Mouse (Mus musculus) thymus, adult 2 months (tissue): ENCODE measurements at regions not wholly inside any gene's neighbourhood (a gene's known extent, or its start where the extent isn't known, plus 50 kb on each side); places are given as distances from the start of the nearest gene placed in this dataset.

ENCODE experiments used
- DNase-seq: peaks from one replicate; pipeline ENCODE4 v3.0.0; 2021
- H3K27ac ChIP-seq: fragments of 200-500 bp; 2 replicates; pipeline ENCODE4 v1.5.1; 2012; ENCODE audit warnings: low read length, control low read depth; ENCODE audit not compliant: control insufficient read depth, insufficient read depth
- H3K27me3 ChIP-seq: fragments of 200-500 bp; 2 replicates; pipeline ENCODE4 v1.6.1; 2012; ENCODE audit warnings: mild to moderate bottlenecking, low read length, moderate library complexity, mixed read lengths; ENCODE audit not compliant: control insufficient read depth, insufficient read depth
- H3K36me3 ChIP-seq: fragments of 200-500 bp; 2 replicates; pipeline ENCODE4 v1.6.1; 2012; ENCODE audit warnings: mild to moderate bottlenecking, low read length, moderate library complexity; ENCODE audit not compliant: control insufficient read depth, insufficient read depth
- H3K4me1 ChIP-seq: fragments of 200-500 bp; replicated peaks from 2 replicates; pipeline ENCODE4 v1.6.1; 2012; ENCODE audit warnings: low read length; ENCODE audit not compliant: control insufficient read depth, insufficient read depth
- H3K4me3 ChIP-seq: fragments of 200-500 bp; 2 replicates; pipeline ENCODE4 v1.5.1; 2012; ENCODE audit warnings: mild to moderate bottlenecking, low read length, control low read depth, moderate library complexity; ENCODE audit not compliant: control insufficient read depth, insufficient read depth
- CTCF ChIP-seq: fragments of 200-500 bp; IDR thresholded peaks from 2 replicates; pipeline ENCODE4 v1.5.1; 2012; ENCODE audit warnings: mild to moderate bottlenecking, control low read depth, low read length, moderate library complexity, borderline replicate concordance; ENCODE audit not compliant: control insufficient read depth, poor library complexity, insufficient read depth; ENCODE audit errors: extremely low read depth
- POLR2A ChIP-seq: fragments of 200-500 bp; IDR thresholded peaks from 2 replicates; pipeline ENCODE4 v1.6.1; 2012; ENCODE audit warnings: mild to moderate bottlenecking, low read length, control low read depth, moderate library complexity; ENCODE audit not compliant: control insufficient read depth, poor library complexity, insufficient read depth; ENCODE audit errors: extremely low read depth
- WGBS: fragments of 180-500 bp; shearing (Covaris S2); methylation state at CpG from one replicate; pipeline ENCODE4 v1.1.7; 2018; 5-methylcytosine and 5-hydroxymethylcytosine counted together

GRCm38 (mm10) chr10:9168725-9169124, 282.9 kb upstream of the Sash1 start:
- 94% methylated on average over 7 of the region's 7 CpGs for WGBS
- H3K27me3 ChIP-seq, result no peaks in the 10 kb centered on the region
- no peak overlapping the region for H3K27ac ChIP-seq
- no peaks in the 10 kb centered on the region for H3K4me1 ChIP-seq
- H3K4me3 ChIP-seq, result no peak overlapping the region
- TF ChIP-seq CTCF (no peak), POLR2A (no peak)
- H3K36me3 ChIP-seq, result no peaks in the 10 kb centered on the region
- DNase-seq, result no peak

DNA sequence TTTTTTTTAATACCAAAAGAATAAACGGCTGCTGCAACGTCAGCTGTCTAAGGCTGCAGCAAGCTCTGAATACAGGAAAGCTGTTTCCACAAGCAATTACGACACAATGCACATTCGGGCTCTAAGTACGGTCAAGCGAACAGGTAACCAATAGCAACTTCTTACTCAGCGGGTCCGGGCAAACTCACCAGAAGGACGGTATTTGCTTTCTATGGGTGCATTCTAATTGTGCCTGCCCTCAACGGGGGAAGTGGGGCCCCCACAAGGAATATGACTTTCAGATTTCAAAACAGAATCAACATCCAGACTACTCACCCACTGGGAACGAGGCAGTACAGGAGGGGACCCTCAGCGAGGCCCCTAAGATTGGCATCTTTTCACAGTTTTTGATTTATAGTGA, 280.1 kb upstream of the Sash1 start:
- H3K4me1 ChIP-seq, result no peaks in the 10 kb centered on the region
- no peaks in the 10 kb centered on the region for H3K27me3 ChIP-seq
- 89% methylated on average over 12 of the region's 12 CpGs for WGBS
- no peaks in the 10 kb centered on the region for H3K36me3 ChIP-seq
- H3K27ac ChIP-seq, result no peak overlapping the region
- no peak for DNase-seq
- no peak overlapping the region for H3K4me3 ChIP-seq
- TF ChIP-seq POLR2A, result no peak

- WGBS, result 90% methylated on average over 12 of the region's 12 CpGs
- Histone ChIP-seq H3K27me3 (no peaks in the 10 kb centered on the region), H3K27ac (no peak overlapping the region), H3K4me3 (no peak overlapping the region), H3K4me1 (no peaks in the 10 kb centered on the region), H3K36me3 (no peaks in the 10 kb centered on the region)
- no peak for DNase-seq
- no peak for TF ChIP-seq POLR2A
- no peak for TF ChIP-seq CTCF
Measured at GRCm38 (mm10) chr10:9165598-9165997, 279.7 kb upstream of the Sash1 start.

DNA sequence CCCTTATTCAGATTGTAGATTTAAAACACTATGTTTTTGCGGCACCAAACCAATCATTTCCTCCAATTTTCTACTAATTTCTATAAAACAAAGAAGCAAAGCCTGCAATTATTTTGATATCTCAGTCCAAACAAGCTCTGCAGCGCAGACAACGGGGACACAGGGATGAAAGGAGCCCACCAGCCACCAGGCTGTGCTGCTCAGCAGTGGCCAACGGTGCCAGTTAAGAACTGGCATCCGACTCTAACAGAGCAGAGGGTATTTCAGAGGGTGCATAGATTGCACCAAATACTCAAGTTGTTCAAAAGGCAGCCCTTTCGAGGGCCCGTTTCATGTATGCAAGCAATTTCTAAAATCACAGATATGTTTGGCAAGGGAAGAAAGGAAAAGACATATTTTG, 278.5 kb upstream of the Sash1 start:
- 89% methylated on average over 7 of the region's 7 CpGs for WGBS
- no peaks in the 10 kb centered on the region for H3K36me3 ChIP-seq
- H3K27ac ChIP-seq, result no peak overlapping the region
- no peaks in the 10 kb centered on the region for H3K27me3 ChIP-seq
- no peak overlapping the region for H3K4me3 ChIP-seq
- TF ChIP-seq POLR2A (no peak), CTCF (no peak)
- H3K4me1 ChIP-seq, result no peaks in the 10 kb centered on the region
- DNase-seq, result no peak

DNA sequence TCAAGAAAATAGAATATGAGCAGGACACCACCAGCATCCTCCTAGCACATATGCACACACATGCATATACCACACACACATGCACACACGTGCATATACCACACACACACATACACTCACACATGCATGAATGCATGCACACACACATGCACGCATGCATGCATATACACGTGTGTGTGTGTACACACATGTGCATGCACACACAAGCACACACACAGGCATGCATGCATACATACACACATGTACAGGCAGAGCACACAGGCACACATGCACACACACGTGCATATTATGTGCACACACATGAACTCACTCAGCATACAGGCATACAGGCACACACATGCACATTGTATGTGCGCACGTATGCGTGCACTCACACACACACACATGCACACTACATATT, 275.7 kb upstream of the Sash1 start:
- Histone ChIP-seq H3K27me3 (no peaks in the 10 kb centered on the region), H3K4me3 (no peak overlapping the region), H3K27ac (no peak overlapping the region), H3K4me1 (no peaks in the 10 kb centered on the region), H3K36me3 (no peaks in the 10 kb centered on the region)
- TF ChIP-seq CTCF (no peak), POLR2A (no peak)
- WGBS, result 96% methylated on average over 7 of the region's 7 CpGs
- DNase-seq, result no peak

DNA sequence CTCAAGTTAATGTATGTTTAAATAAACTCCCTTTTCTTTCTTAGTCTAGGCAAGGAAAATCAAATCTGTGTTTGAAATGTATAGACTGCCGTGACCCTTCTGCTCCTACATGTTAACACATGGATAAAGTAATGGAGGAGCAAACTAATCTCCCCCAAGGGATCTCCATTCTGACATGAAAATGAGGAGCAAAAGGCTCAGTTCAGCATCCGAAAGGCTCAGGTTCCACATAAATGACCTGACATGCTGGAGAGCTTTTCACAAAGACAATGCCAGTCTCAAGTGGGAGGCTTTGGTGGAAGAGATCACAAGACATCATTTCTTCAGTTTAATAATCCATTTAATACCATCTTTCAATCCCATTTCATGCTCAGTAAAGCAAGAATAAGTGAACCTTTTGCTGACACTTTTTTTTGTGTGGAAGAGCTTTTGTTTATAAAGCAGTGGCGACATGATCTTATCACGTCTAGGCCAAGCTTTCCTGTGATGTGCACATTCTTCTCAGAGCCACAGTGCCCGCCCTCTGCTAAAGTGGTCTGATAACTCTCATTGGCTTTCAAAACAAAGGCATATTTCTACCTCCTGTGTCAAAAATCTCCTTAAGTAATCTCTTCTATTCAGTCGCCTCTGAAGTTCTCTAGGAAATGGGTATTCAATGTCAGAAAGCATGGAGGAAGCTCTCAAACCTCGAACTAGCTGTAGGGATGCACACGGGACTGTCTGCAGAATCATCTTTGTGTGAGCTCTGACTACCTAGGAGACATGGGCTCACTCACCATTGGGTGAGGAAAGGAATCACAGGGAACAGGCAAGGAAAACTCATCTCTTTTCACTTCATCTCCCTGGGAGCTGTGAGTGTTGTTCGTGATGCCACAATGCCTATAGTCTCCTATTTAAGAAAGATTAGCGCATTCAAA, 271.7 kb upstream of the Sash1 start:
- no peak for DNase-seq
- Histone ChIP-seq H3K36me3 (no peaks in the 10 kb centered on the region), H3K27me3 (no peaks in the 10 kb centered on the region), H3K4me1 (no peaks in the 10 kb centered on the region), H3K4me3 (no peak overlapping the region), H3K27ac (no peak overlapping the region)
- TF ChIP-seq CTCF (no peak), POLR2A (no peak)
- WGBS, result 83% methylated on average over 10 of the region's 10 CpGs
